ENCODE assay signal across 8 mouse cellular contexts in the genomic region with DNA sequence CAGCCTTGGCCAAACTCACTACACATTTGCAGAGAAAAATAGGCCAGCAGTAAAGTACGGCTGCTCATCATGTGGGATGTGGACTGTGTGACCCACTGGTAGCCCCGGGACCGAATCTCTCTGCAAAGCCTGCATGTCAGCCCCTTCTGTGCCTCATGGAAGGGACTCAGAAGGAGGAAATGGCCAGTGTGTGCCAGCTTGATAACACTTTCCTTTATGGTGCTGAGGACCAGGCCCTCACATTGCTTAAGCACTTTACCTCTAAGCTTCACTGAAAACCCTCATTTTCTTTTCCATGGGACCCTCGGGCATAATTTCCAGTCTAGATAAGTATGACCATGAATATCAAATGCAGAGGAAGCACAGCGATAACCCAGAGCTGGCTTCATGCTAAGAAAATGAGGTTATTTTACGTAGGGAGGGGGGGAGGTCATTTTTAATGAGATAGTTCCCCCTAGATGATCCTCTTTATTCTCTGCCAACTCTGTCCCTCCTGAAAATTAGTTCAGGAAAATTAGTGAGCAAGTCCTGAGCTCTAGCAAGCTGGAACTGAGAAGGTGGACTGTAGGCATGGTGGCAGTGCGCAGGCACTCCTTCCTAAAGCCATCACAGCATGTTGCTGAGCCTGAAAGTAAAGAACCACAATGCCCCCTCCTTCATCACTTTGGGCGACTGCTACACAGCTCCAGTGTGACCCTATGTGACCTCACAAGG.
DNase-seq lines count a peak whose midpoint lies in the region; ATAC-seq and TF ChIP-seq lines count a peak whose summit lies in the region.
"Had no signal": no experiment of that assay in that cellular context is flagged by ENCODE, and none has a peak within 500 bp of the region (broad histone marks: within the 10 kb centered on the region; RNA-seq: fewer than 3 reads in every experiment).

No protein-coding gene starts in this region.

- no peaks in the 10 kb centered on the region for H3K36me3 ChIP-seq in kidney, embryonic 15.5 days
- no peaks in the 10 kb centered on the region for H3K36me3 ChIP-seq in embryonic facial prominence, embryonic 13.5 days
- H3K36me3 ChIP-seq in hindbrain, embryonic 15.5 days: no peaks in the 10 kb centered on the region
- H3K36me3 ChIP-seq in midbrain, embryonic 16.5 days (ENCODE audit: control insufficient read depth, insufficient read depth, low read length): no peaks in the 10 kb centered on the region

- no peak overlapping the region for H3K4me2 ChIP-seq in kidney, embryonic 15.5 days
- H3K4me2 ChIP-seq in embryonic facial prominence, embryonic 13.5 days: no peak overlapping the region
- no peak overlapping the region for H3K4me2 ChIP-seq in hindbrain, embryonic 15.5 days
- no peak overlapping the region for H3K4me2 ChIP-seq in midbrain, embryonic 16.5 days (ENCODE audit: low read length)

- H3K9me3 ChIP-seq in kidney, embryonic 15.5 days (replicated peaks): no peaks in the 10 kb centered on the region
- no peaks in the 10 kb centered on the region for H3K9me3 ChIP-seq in embryonic facial prominence, embryonic 13.5 days
- no peaks in the 10 kb centered on the region for H3K9me3 ChIP-seq in hindbrain, embryonic 15.5 days
- H3K9me3 ChIP-seq in midbrain, embryonic 16.5 days (replicated peaks; ENCODE audit: control insufficient read depth, low read length, poor library complexity, severe bottlenecking): no peaks in the 10 kb centered on the region

- TF ChIP-seq CTCF in layer of hippocampus, adult 2 months (conservative IDR thresholded peaks at IDR 0.05): no peak

- DNase-seq in kidney, adult 8-10 months: no peak
- no peak for DNase-seq in left cerebral cortex, postnatal 4 days
- DNase-seq in layer of hippocampus, adult 2 months (ENCODE audit: low spot score in 2 of 2): no peak
- DNase-seq: cerebellum, adult 11 months had no signal

- H3K27ac ChIP-seq in kidney, embryonic 15.5 days: peak overlapping the region; percentile 34; the same call in 1 of the 2 replicates
- H3K27ac ChIP-seq in embryonic facial prominence, embryonic 13.5 days: peak overlapping the region; percentile 51
- H3K27ac ChIP-seq in hindbrain, embryonic 15.5 days (replicated peaks): peak overlapping the region; percentile 79
- H3K27ac ChIP-seq in midbrain, embryonic 16.5 days (ENCODE audit: low read length): peak overlapping the region; percentile 53; the same call in 1 of the 2 replicates
- H3K27ac ChIP-seq in layer of hippocampus, adult 2 months: no peak overlapping the region

- H3K4me1 ChIP-seq in kidney, embryonic 15.5 days: peaks cover 48% of the 10 kb centered on the region
- H3K4me1 ChIP-seq in embryonic facial prominence, embryonic 13.5 days: peaks cover 51% of the 10 kb centered on the region
- H3K4me1 ChIP-seq in hindbrain, embryonic 15.5 days (replicated peaks): peaks cover 20% of the 10 kb centered on the region
- H3K4me1 ChIP-seq in midbrain, embryonic 16.5 days (ENCODE audit: control insufficient read depth, insufficient read depth, low read length): peaks cover 3% of the 10 kb centered on the region; the same call in 1 of the 2 replicates

- 0 out of 2 replicates have a peak, but pooled peaks have one; percentile 20 for ATAC-seq in kidney, embryonic 15.5 days (replicated peaks; ENCODE audit: low FRiP score)
- ATAC-seq in embryonic facial prominence, embryonic 13.5 days (ENCODE audit: insufficient number of reproducible peaks, insufficient read depth, low FRiP score, low TSS enrichment, low read depth): no peak
- peak; percentile 67 for ATAC-seq in hindbrain, embryonic 15.5 days (ENCODE audit: low FRiP score, low read depth)
- peak; percentile 81 for ATAC-seq in midbrain, embryonic 16.5 days

- WGBS in kidney, embryonic 15.5 days: 46% methylated on average over 8 of the region's 8 CpGs
- 61% methylated on average over 8 of the region's 8 CpGs for WGBS in embryonic facial prominence, embryonic 13.5 days
- 42% methylated on average over 8 of the region's 8 CpGs for WGBS in hindbrain, embryonic 15.5 days
- WGBS in midbrain, embryonic 16.5 days: 49% methylated on average over 8 of the region's 8 CpGs

- H3K27me3 ChIP-seq in kidney, embryonic 15.5 days: no peaks in the 10 kb centered on the region
- H3K27me3 ChIP-seq in embryonic facial prominence, embryonic 13.5 days: no peaks in the 10 kb centered on the region
- no peaks in the 10 kb centered on the region for H3K27me3 ChIP-seq in hindbrain, embryonic 15.5 days
- H3K27me3 ChIP-seq in midbrain, embryonic 16.5 days (ENCODE audit: control insufficient read depth, insufficient read depth, low read depth, low read length): no peaks in the 10 kb centered on the region

- H3K9ac ChIP-seq in kidney, embryonic 15.5 days: no peak overlapping the region
- peak overlapping the region; percentile 7; the same call in 1 of the 2 replicates for H3K9ac ChIP-seq in embryonic facial prominence, embryonic 13.5 days
- no peak overlapping the region for H3K9ac ChIP-seq in hindbrain, embryonic 15.5 days
- H3K9ac ChIP-seq in midbrain, embryonic 16.5 days (ENCODE audit: low read depth, low read length): no peak overlapping the region

- H3K4me3 ChIP-seq in kidney, embryonic 15.5 days (replicated peaks): no peak overlapping the region
- no peak overlapping the region for H3K4me3 ChIP-seq in embryonic facial prominence, embryonic 13.5 days
- no peak overlapping the region for H3K4me3 ChIP-seq in hindbrain, embryonic 15.5 days
- H3K4me3 ChIP-seq in midbrain, embryonic 16.5 days (ENCODE audit: low read depth, low read length): no peak overlapping the region
- no peak overlapping the region for H3K4me3 ChIP-seq in layer of hippocampus, adult 2 months

- intact Hi-C loops in left cerebral cortex, postnatal 4 days (cut with DNase I): loop anchor here (10.0 kb wide), 1 partner anchor 123 kb away; no protein-coding TSS in a partner anchor
